Mouse (Mus musculus): ENCODE measurements around the gene Vmn1r197. TPM values are rescaled to one million over a fixed set of nuclear protein-coding genes. Genes with fewer than 3 reads are reported as not detected.
"Not testable (repeated sequence)": the region's sequence is repeated elsewhere in the genome, so short reads cannot be mapped to it uniquely, and the experiment has no call there.

Vmn1r197 gene
- polyA plus RNA-seq (2016; fragmentation: Nextera tagmentation; extraction: Ambion mirVana) = not detected in 2 replicates

DNA sequence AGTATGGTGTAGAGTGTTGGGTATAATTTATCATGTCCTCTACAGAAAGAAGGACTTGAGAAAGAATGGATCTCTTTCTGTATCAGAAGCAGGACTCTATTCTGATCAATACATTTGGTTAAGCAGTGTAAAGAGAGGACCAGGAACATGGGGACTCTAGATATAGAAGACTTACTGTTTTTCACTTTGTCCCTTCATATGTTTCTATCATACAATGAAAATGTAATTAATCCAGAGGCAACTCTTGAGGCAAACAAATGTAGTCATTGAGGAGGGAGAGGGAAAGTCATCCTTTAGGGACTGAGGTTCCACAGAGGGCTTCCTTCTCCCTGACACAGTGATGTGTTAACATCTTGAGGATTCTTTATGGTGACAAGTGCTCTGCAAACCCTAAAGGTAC, at the start of gene Vmn1r197:
Gene Vmn1r197, plus strand, starts transcription at position 301 of the 400 bp plus-strand sequence.
- no peaks in the 10 kb centered on the region for H3K9me3 ChIP-seq (replicated peaks)
- no peak within 1 kb of the TSS for H3K4me3 ChIP-seq
- ATAC-seq (ENCODE audit: low FRiP score) = no peak
- no peaks in the 10 kb centered on the region for H3K36me3 ChIP-seq
- no peaks in the 10 kb centered on the region for H3K27me3 ChIP-seq
- H3K4me2 ChIP-seq (replicated peaks) = no peak within 1 kb of the TSS
- H3K4me1 ChIP-seq = no peaks in the 10 kb centered on the region
- H3K9ac ChIP-seq = no peak within 1 kb of the TSS
- H3K27ac ChIP-seq = no peak within 1 kb of the TSS

DNA sequence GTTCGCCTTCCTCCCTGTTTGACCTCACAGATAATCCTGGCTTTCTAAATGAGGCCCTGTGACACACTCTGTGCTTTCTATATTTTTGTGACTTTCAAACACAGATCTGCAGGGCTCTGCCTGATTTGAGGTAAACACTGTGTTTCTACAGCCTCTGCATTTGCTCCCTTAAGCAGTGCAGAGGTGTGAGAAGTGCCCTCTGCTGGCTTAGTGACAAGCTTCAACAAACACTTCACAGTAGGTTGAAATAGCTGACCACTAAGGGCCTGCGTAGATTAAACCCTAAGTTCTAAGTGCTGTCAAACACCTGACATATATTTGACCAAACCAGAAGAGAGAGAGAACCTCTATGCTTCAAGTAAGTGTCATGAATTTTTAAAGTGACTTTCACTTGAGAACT, 39.8 kb upstream of the Vmn1r197 start:
- no peaks in the 10 kb centered on the region for H3K27me3 ChIP-seq
- no peak overlapping the region for H3K27ac ChIP-seq
- H3K4me1 ChIP-seq = no peaks in the 10 kb centered on the region
- H3K4me2 ChIP-seq (replicated peaks) = no peak overlapping the region
- no peak overlapping the region for H3K4me3 ChIP-seq
- H3K36me3 ChIP-seq = no peaks in the 10 kb centered on the region
- ATAC-seq (ENCODE audit: low FRiP score) = no peak
- H3K9ac ChIP-seq = no peak overlapping the region
- H3K9me3 ChIP-seq (replicated peaks) = no peaks in the 10 kb centered on the region
- WGBS = 82% methylated on average over 2 of the region's 2 CpGs

GRCm38 (mm10) chr13:22289620-22290019, 34.8 kb upstream of the Vmn1r197 start, which contains the start of gene Vmn1r196:
TSS of gene Vmn1r196 (plus strand) at chr13:22289920.
- Histone ChIP-seq H3K36me3 (no peaks in the 10 kb centered on the region), H3K27me3 (no peaks in the 10 kb centered on the region), H3K4me2 (replicated peaks) (no peak within 1 kb of the TSS), H3K4me1 (no peaks in the 10 kb centered on the region), H3K4me3 (no peak within 1 kb of the TSS), H3K9ac (no peak within 1 kb of the TSS), H3K27ac (no peak within 1 kb of the TSS), H3K9me3 (replicated peaks) (no peaks in the 10 kb centered on the region)
- 82% methylated on average over 2 of the region's 2 CpGs for WGBS
- no peak for ATAC-seq (ENCODE audit: low FRiP score)

GRCm38 (mm10) chr13:22308075-22308474, 16.3 kb upstream of the Vmn1r197 start:
- not testable (repeated sequence) for H3K36me3 ChIP-seq; H3K4me1 ChIP-seq; H3K9ac ChIP-seq; H3K27me3 ChIP-seq; H3K9me3 ChIP-seq (replicated peaks); H3K4me3 ChIP-seq; H3K27ac ChIP-seq; H3K4me2 ChIP-seq (replicated peaks); ATAC-seq (ENCODE audit: low FRiP score)
- WGBS = 92% methylated on average over 5 of the region's 5 CpGs

GRCm38 (mm10) chr13:22315361-22315760, 9.0 kb upstream of the Vmn1r197 start:
- ATAC-seq (ENCODE audit: low FRiP score) = no peak
- H3K9ac ChIP-seq = no peak overlapping the region
- H3K4me3 ChIP-seq = no peak overlapping the region
- no peaks in the 10 kb centered on the region for H3K9me3 ChIP-seq (replicated peaks)
- H3K36me3 ChIP-seq = no peaks in the 10 kb centered on the region
- no peak overlapping the region for H3K4me2 ChIP-seq (replicated peaks)
- no peaks in the 10 kb centered on the region for H3K4me1 ChIP-seq
- H3K27me3 ChIP-seq = no peaks in the 10 kb centered on the region
- H3K27ac ChIP-seq = no peak overlapping the region
- 85% methylated on average over 2 of the region's 2 CpGs for WGBS

DNA sequence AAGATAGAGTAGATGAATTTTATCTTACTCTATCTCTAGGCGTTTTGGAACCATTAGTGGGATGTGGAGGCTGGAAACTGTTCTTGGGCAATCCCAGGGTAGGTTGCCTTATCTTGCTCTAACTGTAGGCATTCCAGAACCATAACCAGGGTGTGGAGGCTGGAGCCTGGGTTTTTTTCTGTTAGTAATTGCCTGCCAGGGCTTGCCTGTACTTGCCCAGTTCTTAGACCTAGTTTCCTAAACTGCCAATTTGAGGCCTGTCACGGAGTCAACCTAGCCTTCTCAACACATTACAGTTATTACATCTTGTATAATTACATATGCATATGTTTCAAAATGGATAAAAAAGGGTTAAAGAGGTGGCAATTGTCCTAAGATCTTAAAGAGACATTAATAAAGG, 7.0 kb upstream of the Vmn1r197 start:
- Histone ChIP-seq H3K27me3 (no peaks in the 10 kb centered on the region), H3K9me3 (replicated peaks) (no peaks in the 10 kb centered on the region), H3K4me3 (no peak overlapping the region), H3K4me2 (replicated peaks) (no peak overlapping the region), H3K4me1 (no peaks in the 10 kb centered on the region), H3K36me3 (no peaks in the 10 kb centered on the region), H3K9ac (no peak overlapping the region), H3K27ac (no peak overlapping the region)
- ATAC-seq (ENCODE audit: low FRiP score) = no peak
- WGBS = 90% methylated on average over 2 of the region's 2 CpGs

GRCm38 (mm10) chr13:22320091-22320490, 4.3 kb upstream of the Vmn1r197 start:
- H3K27ac ChIP-seq = no peak overlapping the region
- H3K4me2 ChIP-seq (replicated peaks) = no peak overlapping the region
- no peaks in the 10 kb centered on the region for H3K9me3 ChIP-seq (replicated peaks)
- no peak overlapping the region for H3K4me3 ChIP-seq
- no peaks in the 10 kb centered on the region for H3K4me1 ChIP-seq
- H3K27me3 ChIP-seq = no peaks in the 10 kb centered on the region
- no peaks in the 10 kb centered on the region for H3K36me3 ChIP-seq
- no peak overlapping the region for H3K9ac ChIP-seq
- no peak for ATAC-seq (ENCODE audit: low FRiP score)

DNA sequence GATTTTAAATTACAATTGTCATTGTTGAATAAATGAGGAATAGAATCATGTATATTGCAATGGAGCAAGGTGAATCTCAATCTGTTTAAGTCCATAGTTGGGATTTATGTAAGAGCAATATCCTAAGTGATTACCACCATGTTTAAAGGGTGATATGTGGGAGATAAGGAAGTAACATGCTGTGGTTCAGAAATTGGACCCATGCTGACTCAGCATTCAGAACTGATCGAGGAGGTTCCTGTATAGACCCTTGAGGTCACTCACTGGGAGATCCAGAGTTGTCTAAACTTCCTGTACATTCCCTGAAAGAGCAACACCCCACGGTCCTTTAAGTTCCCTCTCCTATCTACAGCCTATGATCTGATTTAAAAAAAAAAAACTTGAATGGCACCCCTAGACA, 8.9 kb downstream of the Vmn1r197 start:
- no peak overlapping the region for H3K27ac ChIP-seq
- 71% methylated on average over 2 of the region's 2 CpGs for WGBS
- no peak overlapping the region for H3K4me3 ChIP-seq
- H3K9me3 ChIP-seq (replicated peaks) = no peaks in the 10 kb centered on the region
- H3K27me3 ChIP-seq = no peaks in the 10 kb centered on the region
- no peak for ATAC-seq (ENCODE audit: low FRiP score)
- H3K4me1 ChIP-seq = no peaks in the 10 kb centered on the region
- H3K9ac ChIP-seq = no peak overlapping the region
- H3K36me3 ChIP-seq = no peaks in the 10 kb centered on the region
- no peak overlapping the region for H3K4me2 ChIP-seq (replicated peaks)

DNA sequence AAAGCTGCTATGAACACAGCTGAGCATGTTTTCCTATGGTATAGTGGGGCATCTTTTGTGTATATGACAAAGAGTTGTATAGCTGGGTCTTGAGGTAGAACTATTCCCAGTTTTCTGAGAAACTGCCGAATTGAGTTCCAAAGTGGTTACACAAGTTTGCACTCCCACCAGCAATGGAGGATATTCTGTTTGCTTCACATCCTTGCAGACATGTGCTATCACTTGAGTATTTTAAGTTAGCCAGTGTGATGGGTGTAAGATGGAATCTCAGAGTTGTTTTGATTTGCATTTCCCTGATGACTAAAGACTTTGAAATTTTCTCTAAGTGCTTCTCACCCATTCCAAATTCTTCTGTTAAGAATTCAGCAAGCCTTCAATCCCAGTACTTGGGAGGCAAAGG, 11.2 kb downstream of the Vmn1r197 start:
- no peaks in the 10 kb centered on the region for H3K36me3 ChIP-seq
- WGBS = 86% methylated on average over 1 of the region's 1 CpGs
- no peaks in the 10 kb centered on the region for H3K4me1 ChIP-seq
- H3K4me2 ChIP-seq (replicated peaks) = no peak overlapping the region
- no peak overlapping the region for H3K9ac ChIP-seq
- no peak overlapping the region for H3K4me3 ChIP-seq
- no peak for ATAC-seq (ENCODE audit: low FRiP score)
- H3K27me3 ChIP-seq = no peaks in the 10 kb centered on the region
- H3K9me3 ChIP-seq (replicated peaks) = no peaks in the 10 kb centered on the region
- no peak overlapping the region for H3K27ac ChIP-seq

DNA sequence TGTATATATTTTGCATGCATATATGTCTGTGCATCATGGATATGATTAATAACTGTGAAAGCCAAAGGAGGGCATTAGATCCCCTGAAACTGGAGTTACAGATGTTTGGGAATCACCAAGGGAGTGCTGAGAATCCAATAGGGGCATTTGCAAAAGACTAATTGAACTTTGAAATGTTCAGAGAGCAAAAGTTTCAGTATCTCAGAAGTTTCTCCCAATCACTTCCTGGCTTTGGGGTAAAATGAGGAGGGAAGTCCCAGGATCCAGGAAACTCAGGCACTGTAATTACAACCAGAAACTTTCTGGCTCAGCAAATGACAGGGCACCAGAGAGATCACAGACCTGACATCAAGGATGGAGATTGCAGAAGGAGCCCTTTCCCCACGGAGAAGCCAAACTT, 25.7 kb downstream of the Vmn1r197 start, which contains the start of gene Vmn1r198:
Gene Vmn1r198, plus strand, starts transcription at position 301 of the 400 bp plus-strand sequence.
- no peak within 1 kb of the TSS for H3K9ac ChIP-seq
- H3K4me3 ChIP-seq = no peak within 1 kb of the TSS
- no peak for ATAC-seq (ENCODE audit: low FRiP score)
- no peaks in the 10 kb centered on the region for H3K9me3 ChIP-seq (replicated peaks)
- H3K36me3 ChIP-seq = no peaks in the 10 kb centered on the region
- H3K4me2 ChIP-seq (replicated peaks) = no peak within 1 kb of the TSS
- H3K27ac ChIP-seq = no peak within 1 kb of the TSS
- H3K27me3 ChIP-seq = no peaks in the 10 kb centered on the region
- 38% methylated on average over 1 of the region's 1 CpGs for WGBS
- no peaks in the 10 kb centered on the region for H3K4me1 ChIP-seq

DNA sequence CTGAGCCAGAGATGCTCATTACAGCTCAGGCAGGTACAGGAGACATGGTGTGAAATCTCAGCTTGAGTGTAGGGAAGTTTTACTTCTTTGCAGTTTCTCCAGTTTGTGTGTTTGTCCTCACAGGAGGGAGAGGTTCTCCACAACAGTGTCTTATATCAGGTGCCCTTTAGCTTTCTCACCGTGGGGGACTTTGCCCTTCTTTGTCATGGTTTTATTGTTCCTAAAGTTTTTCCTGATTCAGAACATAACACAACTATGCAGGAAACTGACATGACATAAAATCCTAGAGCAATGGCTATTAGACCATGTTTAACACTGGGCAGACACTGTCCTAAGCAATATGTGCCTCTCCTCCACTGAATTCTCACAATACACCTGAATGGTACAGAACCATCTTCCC, 26.4 kb downstream of the Vmn1r197 start:
- 82% methylated on average over 1 of the region's 1 CpGs for WGBS
- Histone ChIP-seq H3K27ac (no peak overlapping the region), H3K9me3 (replicated peaks) (no peaks in the 10 kb centered on the region), H3K9ac (no peak overlapping the region), H3K36me3 (no peaks in the 10 kb centered on the region), H3K4me2 (replicated peaks) (no peak overlapping the region), H3K4me1 (no peaks in the 10 kb centered on the region), H3K27me3 (no peaks in the 10 kb centered on the region), H3K4me3 (no peak overlapping the region)
- ATAC-seq (ENCODE audit: low FRiP score) = no peak

- WGBS = 85% methylated on average over 2 of the region's 2 CpGs
- Histone ChIP-seq H3K36me3 (no peaks in the 10 kb centered on the region), H3K4me3 (no peak within 1 kb of the TSS), H3K4me1 (no peaks in the 10 kb centered on the region), H3K27ac (no peak within 1 kb of the TSS), H3K27me3 (no peaks in the 10 kb centered on the region), H3K9me3 (replicated peaks) (no peaks in the 10 kb centered on the region), H3K4me2 (replicated peaks) (no peak within 1 kb of the TSS), H3K9ac (no peak within 1 kb of the TSS)
- ATAC-seq (ENCODE audit: low FRiP score) = no peak
These were observed 55.1 kb downstream of the Vmn1r197 start, which contains the start of gene Vmn1r199 for GRCm38 (mm10) chr13:22379518-22379917. TSS of gene Vmn1r199 (plus strand) at chr13:22379818.

DNA sequence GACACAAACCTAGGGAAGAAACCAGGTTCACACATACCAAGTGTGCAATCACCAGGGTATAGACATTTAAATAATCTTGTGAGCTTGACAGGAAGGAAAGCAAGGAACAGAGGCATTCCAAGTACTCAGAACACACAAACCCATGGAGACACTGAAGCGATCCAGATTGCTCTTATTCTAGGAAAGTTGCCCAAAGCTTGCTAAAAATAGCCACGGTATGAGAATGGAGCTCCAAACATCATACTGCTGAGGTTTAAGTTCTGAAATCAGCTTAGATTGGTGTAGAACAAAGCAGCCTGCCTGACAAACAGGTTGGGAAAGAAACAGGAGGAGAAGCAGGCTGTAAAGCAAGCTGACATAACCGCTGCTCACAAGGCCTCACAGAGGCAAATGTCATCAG, 56.7 kb downstream of the Vmn1r197 start:
- not testable (repeated sequence) for H3K27ac ChIP-seq; ATAC-seq (ENCODE audit: low FRiP score); H3K4me3 ChIP-seq; H3K4me1 ChIP-seq; H3K9me3 ChIP-seq (replicated peaks); H3K4me2 ChIP-seq (replicated peaks); H3K27me3 ChIP-seq; H3K9ac ChIP-seq; H3K36me3 ChIP-seq
- 75% methylated on average over 3 of the region's 3 CpGs for WGBS

Measured in hindbrain, embryonic 12.5 days (tissue).